Mouse (Mus musculus) small intestine, adult 2 months (tissue): ENCODE measurements around the gene Pon3. TPM values are rescaled to one million over a fixed set of nuclear protein-coding genes. Genes with fewer than 3 reads are reported as not detected.

Experiments used
- H3K27ac ChIP-seq: fragments of 200-500 bp; 2 replicates; pipeline ENCODE4 v1.5.1; 2012; ENCODE audit warnings: low read depth, low read length, control low read depth, inconsistent platforms; ENCODE audit not compliant: insufficient read depth
- H3K27me3 ChIP-seq: fragments of 200-500 bp; 2 replicates; pipeline ENCODE4 v1.6.1; 2012; ENCODE audit warnings: mild to moderate bottlenecking, moderate library complexity, low read length, inconsistent platforms; ENCODE audit not compliant: control insufficient read depth, insufficient read depth
- H3K36me3 ChIP-seq: fragments of 200-500 bp; 2 replicates; pipeline ENCODE4 v1.6.1; 2012; ENCODE audit warnings: mild to moderate bottlenecking, low read length, control low read depth, inconsistent platforms; ENCODE audit not compliant: control insufficient read depth, insufficient read depth
- H3K4me1 ChIP-seq: fragments of 200-500 bp; 2 replicates; pipeline ENCODE4 v1.6.1; 2012; ENCODE audit warnings: low read length, inconsistent platforms, mixed read lengths; ENCODE audit not compliant: control insufficient read depth, insufficient read depth, insufficient read length
- H3K4me3 ChIP-seq: fragments of 200-500 bp; 2 replicates; pipeline ENCODE4 v1.5.1; 2012; ENCODE audit warnings: low read depth, mild to moderate bottlenecking, control low read depth, inconsistent platforms, low read length, moderate library complexity
- CTCF ChIP-seq: fragments of 200-500 bp; IDR thresholded peaks from 2 replicates; pipeline ENCODE4 v1.5.1; 2012; ENCODE audit warnings: low read depth, mild to moderate bottlenecking, control low read depth, inconsistent platforms, low read length, moderate library complexity, mixed read lengths; ENCODE audit not compliant: insufficient replicate concordance, insufficient read length; ENCODE audit errors: extremely low read depth
- POLR2A ChIP-seq: fragments of 200-500 bp; IDR thresholded peaks from 2 replicates; pipeline ENCODE4 v1.6.1; 2012; ENCODE audit warnings: low read depth, mild to moderate bottlenecking, control low read depth, inconsistent platforms, low read length, moderate library complexity
- WGBS: fragments of 180-500 bp; shearing (Covaris S2); methylation state at CpG from one replicate; pipeline ENCODE4 v1.1.7; 2018; 5-methylcytosine and 5-hydroxymethylcytosine counted together
- polyA plus RNA-seq: library from polyadenylated mRNA; depleted of rRNA; stranded (reverse); fragments of >200 nt; gene quantifications from 2 replicates; pipeline ENCODE4 v1.2.3, GENCODE M21; 2012

Gene Pon3
- polyA plus RNA-seq, 1 experiment = 7.1 TPM

- WGBS = 37% methylated on average over 4 of the region's 4 CpGs
- no peaks in the 10 kb centered on the region for H3K4me1 ChIP-seq
- H3K27me3 ChIP-seq = no peaks in the 10 kb centered on the region
- TF ChIP-seq POLR2A (no peak), CTCF (no peak)
- no peaks in the 10 kb centered on the region for H3K36me3 ChIP-seq
- H3K4me3 ChIP-seq = no peak overlapping the region
- no peak overlapping the region for H3K27ac ChIP-seq
Measured at GRCm38 (mm10) chr6:5189507-5189906, 66.6 kb downstream of the Pon3 start.

GRCm38 (mm10) chr6:5188938-5189337 lies 67.1 kb downstream of the Pon3 start:
- no peaks in the 10 kb centered on the region for H3K36me3 ChIP-seq
- H3K27ac ChIP-seq = no peak overlapping the region
- H3K4me1 ChIP-seq = no peaks in the 10 kb centered on the region
- TF ChIP-seq POLR2A (no peak), CTCF (no peak)
- H3K27me3 ChIP-seq = no peaks in the 10 kb centered on the region
- H3K4me3 ChIP-seq = no peak overlapping the region
- WGBS = 63% methylated on average over 6 of the region's 6 CpGs

- H3K4me1 ChIP-seq = no peaks in the 10 kb centered on the region
- TF ChIP-seq POLR2A = no peak
- no peak for TF ChIP-seq CTCF
- no peak overlapping the region for H3K4me3 ChIP-seq
- no peak overlapping the region for H3K27ac ChIP-seq
- H3K36me3 ChIP-seq = no peaks in the 10 kb centered on the region
- 80% methylated on average over 5 of the region's 5 CpGs for WGBS
- H3K27me3 ChIP-seq = no peaks in the 10 kb centered on the region
Measured at GRCm38 (mm10) chr6:5188036-5188435, 68.0 kb downstream of the Pon3 start.

- WGBS = 83% methylated on average over 6 of the region's 6 CpGs
- TF ChIP-seq CTCF (no peak), POLR2A (no peak)
- no peaks in the 10 kb centered on the region for H3K36me3 ChIP-seq
- no peak overlapping the region for H3K27ac ChIP-seq
- no peak overlapping the region for H3K4me3 ChIP-seq
- no peaks in the 10 kb centered on the region for H3K4me1 ChIP-seq
- H3K27me3 ChIP-seq = no peaks in the 10 kb centered on the region
Measured at GRCm38 (mm10) chr6:5187586-5187985, 68.5 kb downstream of the Pon3 start.

GRCm38 (mm10) chr6:5186229-5186950 lies 69.7 kb downstream of the Pon3 start:
- no peaks in the 10 kb centered on the region for H3K4me1 ChIP-seq
- no peak overlapping the region for H3K27ac ChIP-seq
- H3K4me3 ChIP-seq = no peak overlapping the region
- H3K36me3 ChIP-seq = no peaks in the 10 kb centered on the region
- WGBS = 80% methylated on average over 7 of the region's 7 CpGs
- TF ChIP-seq POLR2A (no peak), CTCF (no peak)
- H3K27me3 ChIP-seq = no peaks in the 10 kb centered on the region

- Histone ChIP-seq H3K4me1 (no peaks in the 10 kb centered on the region), H3K36me3 (no peaks in the 10 kb centered on the region), H3K27me3 (no peaks in the 10 kb centered on the region), H3K27ac (no peak overlapping the region), H3K4me3 (no peak overlapping the region)
- 74% methylated on average over 5 of the region's 5 CpGs for WGBS
- TF ChIP-seq POLR2A (no peak), CTCF (no peak)
Measured at GRCm38 (mm10) chr6:5180645-5181044, 75.4 kb downstream of the Pon3 start.

GRCm38 (mm10) chr6:5179189-5179588 lies 76.9 kb downstream of the Pon3 start:
- WGBS = 88% methylated on average over 6 of the region's 6 CpGs
- Histone ChIP-seq H3K4me1 (no peaks in the 10 kb centered on the region), H3K36me3 (no peaks in the 10 kb centered on the region), H3K27me3 (no peaks in the 10 kb centered on the region), H3K27ac (no peak overlapping the region), H3K4me3 (no peak overlapping the region)
- TF ChIP-seq POLR2A (no peak), CTCF (no peak)

GRCm38 (mm10) chr6:5177967-5178891 lies 77.9 kb downstream of the Pon3 start:
- no peak overlapping the region for H3K27ac ChIP-seq
- H3K4me3 ChIP-seq = no peak overlapping the region
- 67% methylated on average over 19 of the region's 19 CpGs for WGBS
- no peaks in the 10 kb centered on the region for H3K4me1 ChIP-seq
- H3K36me3 ChIP-seq = no peaks in the 10 kb centered on the region
- no peaks in the 10 kb centered on the region for H3K27me3 ChIP-seq
- TF ChIP-seq POLR2A (no peak), CTCF (no peak)
